Mouse (Mus musculus) gastrocnemius, postnatal 36 days (tissue): ENCODE results near the gene Nubp1. TPM values are rescaled to one million over a fixed set of nuclear protein-coding genes. Genes with fewer than 3 reads are reported as not detected.

ENCODE experiments used
- DNase-seq, 2 experiments: peaks; one replicate each; pipeline ENCODE4 v3.0.0; 2022
- intact Hi-C: fragments of 180-260 bp; cut with DNase I; formaldehyde crosslinking; loops from one replicate; pipeline ENCODE4 v1.15.1; 2025
- long read RNA-seq, 2 experiments: library from polyadenylated mRNA; stranded (forward); transcript quantifications; one replicate each; pipeline ENCODE4 v2.0.0; 2021
- total RNA-seq, 2 experiments: library from RNA; stranded (reverse); gene quantifications; 2 replicates each; pipeline ENCODE4 v1.2.3; 2021

Nubp1 gene
- total RNA-seq: 1 to 10 TPM; 5.8 to 6.0 TPM
- long read RNA-seq, experiment 1, transcript Nubp1-201 (11 exons, 2,121 nt): major isoform, 7 of 18 reads
- long read RNA-seq, experiment 1, partial matches to known transcripts: 3 of 18 reads
- long read RNA-seq, experiment 1, other reads (novel, unspliced or antisense): 8 of 18 reads
- long read RNA-seq, experiment 2, transcript Nubp1-201 (11 exons, 2,121 nt): major isoform, 15 of 18 reads
- long read RNA-seq, experiment 2, partial matches to known transcripts: 0 of 18 reads
- long read RNA-seq, experiment 2, other reads (novel, unspliced or antisense): 3 of 18 reads

- DNase-seq: peak; percentile 90 to 94
- intact Hi-C loops: loop anchor here (5.0 kb wide), 1 partner anchor 120 kb away; no protein-coding TSS in a partner anchor
Measured at GRCm38 (mm10) chr16:10411764-10412746, at the start of gene Nubp1. Gene Nubp1 (plus strand): TSS chr16:10411948.

- intact Hi-C loops: no loop called here
Measured at GRCm38 (mm10) chr16:10363061-10363460, 48.7 kb upstream of the Nubp1 start.

GRCm38 (mm10) chr16:10365796-10366195, 46.0 kb upstream of the Nubp1 start:
- intact Hi-C loops: no loop called here
- DNase-seq: no peak

More at GRCm38 (mm10) chr16:10363061-10363460, 48.7 kb upstream of the Nubp1 start:
- DNase-seq: no peak

GRCm38 (mm10) chr16:10366240-10367217, 45.2 kb upstream of the Nubp1 start:
- intact Hi-C loops: no loop called here

GRCm38 (mm10) chr16:10369468-10369934, 42.2 kb upstream of the Nubp1 start:
- no peak for DNase-seq

More at GRCm38 (mm10) chr16:10366240-10367217, 45.2 kb upstream of the Nubp1 start:
- DNase-seq: no peak

GRCm38 (mm10) chr16:10369996-10370395, 41.8 kb upstream of the Nubp1 start:
- DNase-seq: no peak
- intact Hi-C loops: no loop called here

More at GRCm38 (mm10) chr16:10369468-10369934, 42.2 kb upstream of the Nubp1 start:
- intact Hi-C loops: no loop called here

GRCm38 (mm10) chr16:10372372-10372771, 39.4 kb upstream of the Nubp1 start:
- intact Hi-C loops: no loop called here
- no peak for DNase-seq

GRCm38 (mm10) chr16:10374254-10375011, 37.3 kb upstream of the Nubp1 start:
- intact Hi-C loops: no loop called here

GRCm38 (mm10) chr16:10377286-10377685, 34.5 kb upstream of the Nubp1 start:
- intact Hi-C loops: no loop called here

More at GRCm38 (mm10) chr16:10374254-10375011, 37.3 kb upstream of the Nubp1 start:
- DNase-seq: no peak

GRCm38 (mm10) chr16:10379531-10379930, 32.2 kb upstream of the Nubp1 start:
- intact Hi-C loops: no loop called here
- no peak for DNase-seq

More at GRCm38 (mm10) chr16:10377286-10377685, 34.5 kb upstream of the Nubp1 start:
- DNase-seq: no peak

- intact Hi-C loops: no loop called here
- no peak for DNase-seq
Measured at GRCm38 (mm10) chr16:10384060-10384497, 27.7 kb upstream of the Nubp1 start.

GRCm38 (mm10) chr16:10384544-10384943, 27.2 kb upstream of the Nubp1 start:
- DNase-seq: no peak
- intact Hi-C loops: no loop called here

GRCm38 (mm10) chr16:10385261-10385660, 26.5 kb upstream of the Nubp1 start:
- intact Hi-C loops: no loop called here
- DNase-seq: no peak

- intact Hi-C loops: no loop called here
- DNase-seq: no peak
Measured at GRCm38 (mm10) chr16:10388634-10389365, 22.9 kb upstream of the Nubp1 start.

GRCm38 (mm10) chr16:10392587-10392986, 19.2 kb upstream of the Nubp1 start:
- no peak for DNase-seq
- intact Hi-C loops: no loop called here

GRCm38 (mm10) chr16:10394699-10395540, 16.8 kb upstream of the Nubp1 start, which contains the start of gene Tekt5:
Gene Tekt5 (minus strand): TSS chr16:10395490.
- no peak for DNase-seq
- intact Hi-C loops: loop anchor here (5.0 kb wide), 1 partner anchor 113 kb away; no protein-coding TSS in a partner anchor

GRCm38 (mm10) chr16:10398755-10399154, 13.0 kb upstream of the Nubp1 start:
- DNase-seq: no peak
- intact Hi-C loops: loop anchor here (5.0 kb wide), 1 partner anchor 116 kb away; no protein-coding TSS in a partner anchor
